Mouse (Mus musculus) gastrocnemius, adult 8-10 months (tissue): Measurements from ENCODE around the gene Gm47289. TPM values are rescaled to one million over a fixed set of nuclear protein-coding genes. Genes with fewer than 3 reads are reported as not detected.

Source experiments
- DNase-seq, 2 experiments: peaks; one replicate each; pipeline ENCODE4 v3.0.0; 2022; ENCODE audit warnings: low spot score in 2 of 2
- total RNA-seq, 4 experiments: library from RNA; stranded (reverse); gene quantifications; 2 replicates each; pipeline ENCODE4 v1.2.4; 2022

Gene Gm47289
- not detected for total RNA-seq

- DNase-seq, result no peak
Measured at GRCm38 (mm10) chr9:119158861-119159260, at the start of gene Gm47289. Gm47289 (plus strand) TSS chr9:119159161.

- no peak for DNase-seq
Measured at GRCm38 (mm10) chr9:119109685-119110353, 49.1 kb upstream of the Gm47289 start.

- DNase-seq, result peak in 1 of 2 experiments; percentile 69
Measured at GRCm38 (mm10) chr9:119110640-119111039, 48.3 kb upstream of the Gm47289 start.

- no peak for DNase-seq
Measured at GRCm38 (mm10) chr9:119114911-119115310, 44.0 kb upstream of the Gm47289 start.

- DNase-seq, result no peak
Measured at GRCm38 (mm10) chr9:119119409-119120167, 39.4 kb upstream of the Gm47289 start.

GRCm38 (mm10) chr9:119120168-119120560 lies 38.8 kb upstream of the Gm47289 start:
- DNase-seq, result no peak

- DNase-seq, result no peak
Measured at GRCm38 (mm10) chr9:119122596-119123369, 36.2 kb upstream of the Gm47289 start.

- DNase-seq, result no peak
Measured at GRCm38 (mm10) chr9:119128436-119129181, 30.4 kb upstream of the Gm47289 start.

GRCm38 (mm10) chr9:119130692-119131091 lies 28.3 kb upstream of the Gm47289 start:
- DNase-seq, result no peak

GRCm38 (mm10) chr9:119138836-119139235 lies 20.1 kb upstream of the Gm47289 start:
- DNase-seq, result no peak

GRCm38 (mm10) chr9:119142066-119142465 lies 16.9 kb upstream of the Gm47289 start:
- no peak for DNase-seq

GRCm38 (mm10) chr9:119143372-119143771 lies 15.6 kb upstream of the Gm47289 start:
- no peak for DNase-seq

- DNase-seq, result no peak
Measured at GRCm38 (mm10) chr9:119144696-119145095, 14.3 kb upstream of the Gm47289 start.

- DNase-seq, result no peak
Measured at GRCm38 (mm10) chr9:119145137-119145536, 13.8 kb upstream of the Gm47289 start.

- DNase-seq, result no peak
Measured at GRCm38 (mm10) chr9:119145638-119146037, 13.3 kb upstream of the Gm47289 start.

- no peak for DNase-seq
Measured at GRCm38 (mm10) chr9:119146098-119146770, 12.7 kb upstream of the Gm47289 start.

- no peak for DNase-seq
Measured at GRCm38 (mm10) chr9:119149601-119150000, 9.4 kb upstream of the Gm47289 start.

GRCm38 (mm10) chr9:119151751-119152150 lies 7.2 kb upstream of the Gm47289 start:
- DNase-seq, result no peak

- DNase-seq, result no peak
Measured at GRCm38 (mm10) chr9:119155416-119155815, 3.5 kb upstream of the Gm47289 start.

- no peak for DNase-seq
Measured at GRCm38 (mm10) chr9:119155826-119156225, 3.1 kb upstream of the Gm47289 start.
